Mouse (Mus musculus): ENCODE data around the gene Endov. TPM values are rescaled to one million over a fixed set of nuclear protein-coding genes. Genes with fewer than 3 reads are reported as not detected.

Endov gene
- 15.4 and 16.4 TPM in 2 replicates for polyA plus RNA-seq (2012; rRNA removed)

DNA sequence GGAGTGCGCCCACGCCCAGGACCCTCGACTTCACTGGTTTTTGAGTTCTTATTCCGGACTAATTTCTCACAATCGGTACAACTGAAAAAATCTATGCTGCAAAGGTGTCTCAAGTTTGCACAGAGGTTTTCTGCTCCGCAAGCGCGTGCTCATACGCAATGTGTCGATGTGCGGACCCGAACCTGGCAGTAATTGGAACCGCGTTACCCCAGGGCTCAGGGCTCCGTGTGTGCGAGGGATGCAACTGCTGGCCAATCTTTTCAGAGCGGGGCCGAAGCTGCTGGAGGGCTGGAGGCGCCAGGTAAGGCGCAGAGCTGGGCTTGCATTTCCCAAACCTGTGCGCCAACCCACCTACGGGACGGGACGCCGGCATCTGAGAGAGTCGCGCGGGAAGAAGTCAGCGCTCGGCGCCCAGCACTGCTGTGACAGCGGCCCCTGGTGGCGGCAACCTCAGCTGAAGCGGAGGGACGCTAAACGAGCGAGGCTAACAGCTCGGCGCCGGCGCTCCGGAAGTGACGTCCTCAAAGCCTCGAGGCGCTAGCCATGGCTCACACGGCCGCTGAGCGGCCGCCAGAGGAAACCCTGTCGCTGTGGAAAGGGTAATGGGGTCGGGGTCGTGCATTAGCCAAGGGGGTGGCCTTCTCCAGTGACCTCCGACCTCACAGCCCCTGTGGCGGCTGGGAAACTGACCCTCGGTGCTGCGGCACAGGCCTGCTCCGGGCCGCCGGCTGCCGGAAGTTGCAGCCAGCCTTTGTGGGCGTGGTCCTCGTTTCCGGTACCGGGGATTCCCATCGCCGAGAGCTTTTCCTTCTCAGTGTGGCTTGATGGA is at the start of gene Endov:
Gene Endov, plus strand, starts transcription at position 487 of the 829 bp plus-strand sequence.
- 1% methylated on average over 66 of the region's 66 CpGs for WGBS
- DNase-seq, result peak; percentile 98 to 99
- Histone ChIP-seq H3K27me3 (ENCODE audit: control insufficient read depth, insufficient read depth, low read length) (no peaks in the 10 kb centered on the region), H3K27ac (ENCODE audit: insufficient read depth, low read length) (peak within 1 kb of the TSS; percentile 93), H3K4me3 (replicated peaks; ENCODE audit: insufficient read depth, low read depth, low read length) (peak within 1 kb of the TSS; percentile 88), H3K4me1 (ENCODE audit: control insufficient read depth, insufficient read depth, low read length) (no peaks in the 10 kb centered on the region)
- peak; percentile 61 for TF ChIP-seq POLR2A (IDR thresholded peaks at IDR 0.05; ENCODE audit: borderline replicate concordance, insufficient read depth, low read length)
- peak; percentile 83 for TF ChIP-seq CTCF (IDR thresholded peaks at IDR 0.05; ENCODE audit: borderline replicate concordance, insufficient read depth, low read depth, low read length)

DNA sequence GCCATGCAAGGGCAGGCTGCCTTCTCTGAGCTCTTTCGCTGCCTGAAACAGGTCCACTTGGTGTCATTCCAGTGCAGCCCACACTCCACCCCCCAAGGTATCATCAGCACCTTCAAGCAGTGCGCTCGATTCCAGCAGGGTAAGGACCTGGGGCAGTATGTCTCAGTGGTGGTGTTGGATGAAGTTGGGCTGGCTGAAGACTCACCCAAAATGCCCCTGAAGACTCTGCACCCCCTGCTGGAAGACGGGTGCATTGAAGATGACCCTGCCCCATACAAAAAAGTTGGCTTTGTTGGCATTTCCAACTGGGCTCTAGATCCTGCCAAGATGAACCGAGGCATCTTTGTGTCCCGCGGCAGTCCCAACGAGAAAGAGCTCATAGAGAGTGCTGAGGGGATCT is 48.9 kb upstream of the Endov start:
- peak in 1 of 2 experiments; percentile 10 for DNase-seq
- Histone ChIP-seq H3K27me3 (ENCODE audit: control insufficient read depth, insufficient read depth, low read length) (no peaks in the 10 kb centered on the region), H3K4me1 (ENCODE audit: control insufficient read depth, insufficient read depth, low read length) (no peaks in the 10 kb centered on the region), H3K4me3 (replicated peaks; ENCODE audit: insufficient read depth, low read depth, low read length) (no peak overlapping the region), H3K27ac (ENCODE audit: insufficient read depth, low read length) (no peak overlapping the region)
- WGBS, result 23% methylated on average over 8 of the region's 8 CpGs
- no peak for TF ChIP-seq POLR2A (IDR thresholded peaks at IDR 0.05; ENCODE audit: borderline replicate concordance, insufficient read depth, low read length)
- TF ChIP-seq CTCF (IDR thresholded peaks at IDR 0.05; ENCODE audit: borderline replicate concordance, insufficient read depth, low read depth, low read length), result no peak; the same call in 1 of the 2 replicates

DNA sequence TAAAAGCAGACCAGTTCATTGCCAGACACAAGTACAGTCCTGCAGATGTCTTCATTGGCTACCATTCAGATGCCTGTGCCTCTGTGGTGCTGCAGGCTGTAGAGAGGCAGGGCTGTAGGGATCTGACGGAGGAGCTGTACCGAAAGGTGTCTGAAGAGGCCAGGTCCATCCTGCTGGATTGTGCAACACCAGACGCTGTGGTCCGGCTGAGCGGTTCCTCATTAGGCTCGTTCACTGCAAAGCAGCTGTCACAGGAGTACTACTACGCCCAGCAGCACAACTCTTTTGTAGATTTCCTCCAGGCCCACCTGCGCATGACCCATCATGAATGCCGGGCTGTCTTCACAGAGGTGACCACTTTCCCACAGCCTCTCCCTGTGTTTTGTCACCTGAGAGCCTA is 47.7 kb upstream of the Endov start:
- Histone ChIP-seq H3K27me3 (ENCODE audit: control insufficient read depth, insufficient read depth, low read length) (no peaks in the 10 kb centered on the region), H3K4me3 (replicated peaks; ENCODE audit: insufficient read depth, low read depth, low read length) (no peak overlapping the region), H3K4me1 (ENCODE audit: control insufficient read depth, insufficient read depth, low read length) (no peaks in the 10 kb centered on the region), H3K27ac (ENCODE audit: insufficient read depth, low read length) (no peak overlapping the region)
- TF ChIP-seq POLR2A (IDR thresholded peaks at IDR 0.05; ENCODE audit: borderline replicate concordance, insufficient read depth, low read length) (no peak), CTCF (IDR thresholded peaks at IDR 0.05; ENCODE audit: borderline replicate concordance, insufficient read depth, low read depth, low read length) (no peak)
- 92% methylated on average over 9 of the region's 9 CpGs for WGBS
- DNase-seq, result no peak

DNA sequence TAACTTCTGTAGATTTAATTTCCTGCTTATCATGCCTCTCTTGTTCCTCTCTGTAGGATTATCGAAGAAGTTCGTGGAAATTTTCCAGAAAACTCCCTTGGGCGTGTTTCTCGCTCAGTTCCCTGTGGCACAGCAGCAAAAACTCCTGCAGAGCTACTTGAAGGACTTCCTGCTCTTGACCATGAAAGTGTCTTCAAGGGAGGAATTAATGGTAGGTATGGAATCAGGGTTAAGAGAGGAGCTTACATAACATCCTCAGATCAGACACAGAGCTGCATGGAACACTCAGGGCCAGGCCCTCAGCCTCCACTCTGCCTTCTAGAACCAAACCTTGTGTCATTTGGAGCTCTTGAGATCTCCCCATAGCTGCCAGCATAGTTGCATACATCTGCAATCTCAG is 35.0 kb upstream of the Endov start:
- no peak overlapping the region for H3K4me3 ChIP-seq (replicated peaks; ENCODE audit: insufficient read depth, low read depth, low read length)
- TF ChIP-seq POLR2A (IDR thresholded peaks at IDR 0.05; ENCODE audit: borderline replicate concordance, insufficient read depth, low read length), result no peak
- no peak for TF ChIP-seq CTCF (IDR thresholded peaks at IDR 0.05; ENCODE audit: borderline replicate concordance, insufficient read depth, low read depth, low read length)
- DNase-seq, result no peak
- WGBS, result 53% methylated on average over 4 of the region's 4 CpGs
- no peak overlapping the region for H3K27ac ChIP-seq (ENCODE audit: insufficient read depth, low read length)
- H3K4me1 ChIP-seq (ENCODE audit: control insufficient read depth, insufficient read depth, low read length), result no peaks in the 10 kb centered on the region; the same call in 1 of the 2 replicates
- H3K27me3 ChIP-seq (ENCODE audit: control insufficient read depth, insufficient read depth, low read length), result no peaks in the 10 kb centered on the region

DNA sequence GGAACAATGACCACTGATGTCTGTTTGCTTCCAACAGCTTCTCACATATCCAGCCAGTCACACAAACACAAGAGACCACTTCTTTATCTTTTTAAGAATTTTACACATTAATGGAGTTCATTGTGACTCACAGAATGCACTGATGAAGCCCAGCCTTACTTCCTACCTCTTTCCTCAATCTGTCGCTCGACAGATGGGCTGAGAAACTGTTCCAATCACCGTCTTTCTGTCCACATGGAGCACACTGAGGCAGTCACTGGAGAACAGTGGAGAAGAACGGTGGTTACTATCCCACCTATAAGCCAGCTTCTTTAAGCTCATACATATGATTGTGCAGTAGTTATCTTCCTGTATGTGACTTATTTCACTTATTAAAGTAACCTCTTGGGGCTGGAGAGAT is 13.3 kb upstream of the Endov start:
- TF ChIP-seq POLR2A (IDR thresholded peaks at IDR 0.05; ENCODE audit: borderline replicate concordance, insufficient read depth, low read length), result no peak
- no peak for TF ChIP-seq CTCF (IDR thresholded peaks at IDR 0.05; ENCODE audit: borderline replicate concordance, insufficient read depth, low read depth, low read length)
- H3K27ac ChIP-seq (ENCODE audit: insufficient read depth, low read length), result no peak overlapping the region
- DNase-seq, result no peak
- H3K4me1 ChIP-seq (ENCODE audit: control insufficient read depth, insufficient read depth, low read length), result no peaks in the 10 kb centered on the region
- no peaks in the 10 kb centered on the region for H3K27me3 ChIP-seq (ENCODE audit: control insufficient read depth, insufficient read depth, low read length)
- 66% methylated on average over 4 of the region's 4 CpGs for WGBS
- no peak overlapping the region for H3K4me3 ChIP-seq (replicated peaks; ENCODE audit: insufficient read depth, low read depth, low read length)

DNA sequence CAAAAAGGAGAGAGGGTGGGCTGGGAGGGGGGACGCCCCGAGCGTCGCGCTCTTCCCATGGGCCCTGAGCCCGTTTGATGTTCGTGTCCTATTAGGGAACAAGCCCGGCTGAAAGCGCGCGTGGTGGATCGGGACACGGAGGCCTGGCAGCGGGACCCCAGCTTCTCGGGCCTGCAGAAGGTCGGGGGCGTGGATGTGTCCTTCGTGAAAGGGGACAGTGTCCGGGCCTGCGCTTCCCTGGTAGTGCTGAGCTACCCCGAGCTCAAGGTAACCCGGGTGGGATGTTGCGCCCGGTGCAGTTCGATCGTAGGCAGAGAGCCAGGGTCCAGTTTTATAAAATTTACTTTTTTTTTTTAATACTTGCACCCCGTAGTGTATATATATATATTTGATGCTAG is 542 bp downstream of the Endov start:
- H3K27me3 ChIP-seq (ENCODE audit: control insufficient read depth, insufficient read depth, low read length), result no peaks in the 10 kb centered on the region
- peak overlapping the region; percentile 88 for H3K4me3 ChIP-seq (replicated peaks; ENCODE audit: insufficient read depth, low read depth, low read length)
- TF ChIP-seq CTCF (IDR thresholded peaks at IDR 0.05; ENCODE audit: borderline replicate concordance, insufficient read depth, low read depth, low read length) (no peak), POLR2A (IDR thresholded peaks at IDR 0.05; ENCODE audit: borderline replicate concordance, insufficient read depth, low read length) (no peak)
- peaks cover 4% of the 10 kb centered on the region for H3K4me1 ChIP-seq (ENCODE audit: control insufficient read depth, insufficient read depth, low read length)
- no peak overlapping the region for H3K27ac ChIP-seq (ENCODE audit: insufficient read depth, low read length)
- 3% methylated on average over 27 of the region's 27 CpGs for WGBS
- no peak for DNase-seq

DNA sequence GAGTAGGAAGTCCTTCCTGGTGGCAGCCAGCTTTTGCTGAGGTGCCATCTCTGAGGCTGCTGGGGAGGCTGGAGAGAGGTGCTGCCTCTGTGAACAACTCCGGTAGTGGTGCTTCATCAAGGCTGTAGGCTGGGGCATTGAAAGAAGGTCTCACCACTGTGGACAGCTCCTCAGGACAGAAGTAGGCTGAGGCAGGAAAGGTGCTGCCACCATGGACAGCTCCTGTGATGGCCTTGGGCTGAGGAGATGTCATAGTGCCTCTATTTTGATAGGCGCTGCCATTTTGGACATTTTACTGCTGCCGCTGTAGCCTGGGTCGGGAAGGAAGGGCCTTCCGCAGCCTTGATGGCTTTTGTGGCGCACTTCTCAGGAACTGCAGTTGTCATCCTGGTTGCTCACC is 1.7 kb downstream of the Endov start:
- TF ChIP-seq CTCF (IDR thresholded peaks at IDR 0.05; ENCODE audit: borderline replicate concordance, insufficient read depth, low read depth, low read length), result no peak
- TF ChIP-seq POLR2A (IDR thresholded peaks at IDR 0.05; ENCODE audit: borderline replicate concordance, insufficient read depth, low read length), result no peak
- no peak for DNase-seq
- Histone ChIP-seq H3K4me3 (replicated peaks; ENCODE audit: insufficient read depth, low read depth, low read length) (no peak overlapping the region), H3K27me3 (ENCODE audit: control insufficient read depth, insufficient read depth, low read length) (no peaks in the 10 kb centered on the region), H3K27ac (ENCODE audit: insufficient read depth, low read length) (no peak overlapping the region), H3K4me1 (ENCODE audit: control insufficient read depth, insufficient read depth, low read length) (peaks cover 14% of the 10 kb centered on the region)
- WGBS, result 92% methylated on average over 6 of the region's 6 CpGs

DNA sequence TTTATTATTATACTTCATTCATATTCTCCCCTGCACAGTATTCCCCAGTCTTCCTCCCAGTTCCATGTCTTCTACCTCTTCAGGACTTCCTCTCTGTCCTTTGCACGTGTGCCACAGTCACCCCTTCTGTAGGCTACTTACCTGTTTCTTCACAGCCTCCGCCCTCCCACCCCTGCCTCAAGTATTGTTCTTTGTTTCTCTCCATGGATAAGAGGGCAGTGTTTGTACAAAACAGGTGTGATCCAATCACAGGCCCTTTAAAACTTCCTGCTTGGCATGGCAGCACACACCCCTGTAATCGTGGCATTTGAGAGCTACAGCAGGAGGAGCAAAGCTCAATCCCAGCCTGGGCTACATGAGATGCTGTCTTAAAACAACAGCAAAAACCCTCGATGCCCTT is 2.4 kb downstream of the Endov start:
- 72% methylated on average over 4 of the region's 4 CpGs for WGBS
- no peak for TF ChIP-seq POLR2A (IDR thresholded peaks at IDR 0.05; ENCODE audit: borderline replicate concordance, insufficient read depth, low read length)
- TF ChIP-seq CTCF (IDR thresholded peaks at IDR 0.05; ENCODE audit: borderline replicate concordance, insufficient read depth, low read depth, low read length), result no peak
- Histone ChIP-seq H3K27me3 (ENCODE audit: control insufficient read depth, insufficient read depth, low read length) (no peaks in the 10 kb centered on the region), H3K4me1 (ENCODE audit: control insufficient read depth, insufficient read depth, low read length) (peaks cover 20% of the 10 kb centered on the region), H3K4me3 (replicated peaks; ENCODE audit: insufficient read depth, low read depth, low read length) (no peak overlapping the region), H3K27ac (ENCODE audit: insufficient read depth, low read length) (no peak overlapping the region)
- no peak for DNase-seq

Data from cerebellum, adult 2 months (tissue).